ENCODE assay signal across 22 mouse cellular contexts in genomic region chr5:105667411-105667810, GRCm38 (mm10). TPM values are rescaled to one million over a fixed set of nuclear protein-coding genes. Genes with fewer than 3 reads are reported as not detected.
DNase-seq lines count a peak whose midpoint lies in the region; TF ChIP-seq lines count a peak whose summit lies in the region.
"Had no signal": no experiment of that assay in that cellular context is flagged by ENCODE, and none has a peak within 500 bp of the region (broad histone marks: within the 10 kb centered on the region; RNA-seq: fewer than 3 reads in every experiment).

No protein-coding gene starts in this region.

- no peaks in the 10 kb centered on the region for H3K36me3 ChIP-seq in heart, adult 2 months (ENCODE audit: control insufficient read depth, insufficient read depth, low read length)
- H3K36me3 ChIP-seq: forebrain, embryonic 10.5 days; G1E; heart, embryonic 15.5 days; hindbrain, embryonic 12.5 days; hindbrain, embryonic 15.5 days had no signal

- H3K4me3 ChIP-seq in heart, adult 2 months: no peak overlapping the region
- H3K4me3 ChIP-seq in lung, adult 2 months (replicated peaks; ENCODE audit: extremely low read depth, low read depth, low read length): no peak overlapping the region
- H3K4me3 ChIP-seq: forebrain, embryonic 10.5 days; forebrain, embryonic 13.5 days; heart, embryonic 15.5 days; hindbrain, embryonic 12.5 days; hindbrain, embryonic 15.5 days had no signal

- H3K27me3 ChIP-seq in heart, adult 2 months (ENCODE audit: control insufficient read depth, insufficient read depth, low read length): no peaks in the 10 kb centered on the region
- H3K27me3 ChIP-seq: CH12.LX; forebrain, embryonic 13.5 days; heart, embryonic 15.5 days; hindbrain, embryonic 12.5 days; hindbrain, embryonic 15.5 days; Patski had no signal

- no peak for TF ChIP-seq POLR2A in heart, adult 2 months (IDR thresholded peaks at IDR 0.05; ENCODE audit: insufficient read depth, low read depth, low read length)
- no peak for TF ChIP-seq POLR2A in lung, adult 2 months (IDR thresholded peaks at IDR 0.05; ENCODE audit: borderline replicate concordance, extremely low read depth, low read depth, low read length)

- no peaks in the 10 kb centered on the region for H3K79me2 ChIP-seq in heart, adult 2 months (replicated peaks; ENCODE audit: control insufficient read depth, insufficient read depth, low read length)

- peak; percentile 52 to 58 for DNase-seq in heart, postnatal 10 days
- no peak for DNase-seq in heart, adult 9 months (ENCODE audit: low spot score in 2 of 2)
- DNase-seq in heart, postnatal 4 days: peak; percentile 39
- no peak for DNase-seq in heart, adult 2 months
- peak; percentile 37 for DNase-seq in lung, postnatal 25 days (ENCODE audit: low spot score)
- DNase-seq in lung, adult 2 months: no peak
- DNase-seq: adrenal gland, postnatal 10 days; adrenal gland, postnatal 36 days; B cell, adult 2 months; cerebellum, adult 18-20 months; cerebellum, adult 9-10 months; cerebellum, postnatal 14 days; gastrocnemius, postnatal 10 days; gastrocnemius, postnatal 36 days had no signal

- 74% methylated on average over 6 of the region's 6 CpGs for WGBS in heart, adult 2 months
- 75% methylated on average over 6 of the region's 6 CpGs for WGBS in lung, adult 2 months

- intact Hi-C loops in heart, postnatal 10 days (cut with DNase I): no loop called here
- intact Hi-C loops in heart, adult 2 months (cut with DNase I): no loop called here

- H3K4me1 ChIP-seq in heart, adult 2 months (ENCODE audit: control insufficient read depth, insufficient read depth, low read length): no peaks in the 10 kb centered on the region
- no peaks in the 10 kb centered on the region; the same call in 1 of the 2 replicates for H3K4me1 ChIP-seq in lung, adult 2 months (ENCODE audit: control insufficient read depth, insufficient read depth, low read length)
- H3K4me1 ChIP-seq: forebrain, embryonic 13.5 days; heart, embryonic 15.5 days; hindbrain, embryonic 12.5 days; hindbrain, embryonic 15.5 days had no signal

- no peak for TF ChIP-seq EP300 in heart, adult 2 months (IDR thresholded peaks at IDR 0.05; ENCODE audit: insufficient read depth, low read depth, low read length)

- no peak overlapping the region for H3K9ac ChIP-seq in heart, adult 2 months (ENCODE audit: low read depth, low read length)
- H3K9ac ChIP-seq: forebrain, embryonic 13.5 days; heart, embryonic 15.5 days; hindbrain, embryonic 12.5 days; hindbrain, embryonic 15.5 days had no signal

- no peak overlapping the region for H3K27ac ChIP-seq in heart, adult 2 months
- H3K27ac ChIP-seq: forebrain, embryonic 10.5 days; forebrain, embryonic 13.5 days; heart, embryonic 15.5 days; hindbrain, embryonic 12.5 days; hindbrain, embryonic 15.5 days had no signal

- no peak for TF ChIP-seq CTCF in heart, adult 2 months (IDR thresholded peaks at IDR 0.05)
- TF ChIP-seq CTCF in lung, adult 2 months (IDR thresholded peaks at IDR 0.05; ENCODE audit: insufficient read depth, low read length): no peak

RNA-seq across cellular contexts. Expression of gene Lrrc8d, which starts 32.4 kb away (rescaled TPM):
- total RNA-seq in heart, postnatal 10 days (2021): 10 to 100 TPM; 18.7 to 19.5 TPM
- 10 to 100 TPM; 21.2 to 23.6 TPM for total RNA-seq in heart, postnatal 4 days (2021)
- total RNA-seq in heart, adult 2 months (2021): 1 to 10 TPM; 8.0 to 8.8 TPM
- 4.3 and 5.2 TPM in 2 replicates for polyA plus RNA-seq in heart, adult 2 months (2012; rRNA removed)
- polyA plus RNA-seq in lung, adult 2 months (2012; rRNA removed): 11.3 and 16.6 TPM in 2 replicates
- polyA plus RNA-seq: G1E had no signal

Comparison
In these comparisons a context has a peak if more than half of its experiments do, and no peak if none do; other contexts are left out.
1. DNase-seq: peak in heart, postnatal 10 days (2 of 2), heart, postnatal 4 days (single experiment) and lung, postnatal 25 days (single experiment); none in heart, adult 9 months (0 of 2), heart, adult 2 months (0 of 2) and lung, adult 2 months (single experiment).